Mouse (Mus musculus) hindbrain, embryonic 12.5 days (tissue): ENCODE measurements at regions not wholly inside any gene's neighbourhood (a gene's known extent, or its start where the extent isn't known, plus 50 kb on each side); places are given as distances from the start of the nearest gene placed in this dataset.
"Not testable (repeated sequence)": the region's sequence is repeated elsewhere in the genome, so short reads cannot be mapped to it uniquely, and the experiment has no call there.

Experiments used
- ATAC-seq: fragments of 200-750 bp; cut with Nextera tagmentation; 2 replicates; pipeline ENCODE4 v1.8.0; 2017; ENCODE audit warnings: moderate TSS enrichment; ENCODE audit not compliant: low FRiP score
- H3K27ac ChIP-seq: fragments of 300-500 bp; sonication (generic); 2 replicates; pipeline ENCODE4 v1.5.1; 2016; ENCODE audit warnings: mild to moderate bottlenecking
- H3K27me3 ChIP-seq: fragments of 300-500 bp; sonication (generic); 2 replicates; pipeline ENCODE4 v1.6.1; 2016; ENCODE audit warnings: mild to moderate bottlenecking
- H3K36me3 ChIP-seq: fragments of 300-500 bp; sonication (generic); 2 replicates; pipeline ENCODE4 v1.6.1; 2016; ENCODE audit warnings: mild to moderate bottlenecking
- H3K4me1 ChIP-seq: fragments of 300-500 bp; sonication (generic); 2 replicates; pipeline ENCODE4 v1.6.1; 2016
- H3K4me2 ChIP-seq: fragments of 300-500 bp; sonication (generic); replicated peaks from 2 replicates; pipeline ENCODE4 v1.6.1; 2016; ENCODE audit warnings: mild to moderate bottlenecking
- H3K4me3 ChIP-seq: fragments of 300-500 bp; sonication (generic); 2 replicates; pipeline ENCODE4 v1.5.1; 2016; ENCODE audit warnings: mild to moderate bottlenecking
- H3K9ac ChIP-seq: fragments of 300-500 bp; sonication (generic); 2 replicates; pipeline ENCODE4 v1.6.1; 2016; ENCODE audit warnings: mild to moderate bottlenecking, moderate library complexity
- H3K9me3 ChIP-seq: fragments of 300-500 bp; sonication (generic); replicated peaks from 2 replicates; pipeline ENCODE4 v1.6.1; 2016; ENCODE audit warnings: mild to moderate bottlenecking
- WGBS: fragments of 180-500 bp; shearing (Covaris S2); methylation state at CpG from one replicate; pipeline ENCODE4 v1.1.7; 2016; 5-methylcytosine and 5-hydroxymethylcytosine counted together

DNA sequence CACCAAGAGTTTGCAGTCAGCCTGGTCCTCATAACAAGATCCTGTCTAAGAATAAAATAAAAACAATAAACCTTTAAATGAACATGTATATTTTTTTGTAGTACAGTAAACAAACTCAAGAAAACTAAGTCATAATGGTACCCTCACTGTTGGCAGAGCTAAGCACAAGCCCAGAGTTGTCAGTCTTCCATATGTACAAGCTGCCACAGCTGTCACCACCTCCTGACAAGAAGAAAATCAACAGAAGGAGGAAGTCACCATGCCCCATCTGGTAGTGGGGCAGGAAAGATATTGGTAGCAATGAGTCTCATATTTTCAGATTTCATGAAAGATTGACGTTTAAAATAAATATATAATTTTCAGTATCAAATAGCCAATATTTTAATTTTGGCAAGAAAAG is 916.1 kb upstream of the Gm8797 start:
- Histone ChIP-seq H3K27ac (no peak overlapping the region), H3K4me3 (no peak overlapping the region), H3K4me2 (no peak overlapping the region), H3K9ac (no peak overlapping the region), H3K27me3 (no peaks in the 10 kb centered on the region), H3K4me1 (no peaks in the 10 kb centered on the region), H3K9me3 (no peaks in the 10 kb centered on the region), H3K36me3 (no peaks in the 10 kb centered on the region)
- ATAC-seq: no peak
- WGBS: 86% methylated on average over 1 of the region's 1 CpGs

DNA sequence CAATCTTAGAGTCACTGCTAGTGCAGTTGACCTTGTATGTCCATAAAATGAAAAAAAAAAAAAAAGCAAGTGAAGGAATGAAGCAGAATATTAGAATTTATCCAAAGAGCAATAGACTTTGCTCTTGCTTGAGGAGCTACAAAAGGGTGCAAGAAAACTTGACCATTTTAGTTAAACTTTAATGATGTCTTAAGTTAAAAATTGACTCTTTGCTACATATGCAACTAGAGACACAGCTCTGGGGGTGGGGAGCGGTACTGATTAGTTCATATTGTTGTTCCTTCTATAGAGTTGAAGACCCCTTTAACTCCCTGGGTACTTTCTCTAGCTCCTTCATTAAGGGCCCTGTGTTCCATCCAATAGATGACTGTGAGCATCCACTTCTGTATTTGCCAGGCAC is 915.0 kb upstream of the Gm8797 start:
- no peak overlapping the region for H3K4me2 ChIP-seq
- no peak overlapping the region for H3K9ac ChIP-seq
- no peak overlapping the region for H3K27ac ChIP-seq
- H3K4me1 ChIP-seq: no peaks in the 10 kb centered on the region
- H3K4me3 ChIP-seq: no peak overlapping the region
- H3K9me3 ChIP-seq: no peaks in the 10 kb centered on the region
- ATAC-seq: no peak
- whole genome bisulfite sequencing: 85% methylated on average over 1 of the region's 1 CpGs
- H3K27me3 ChIP-seq: no peaks in the 10 kb centered on the region
- H3K36me3 ChIP-seq: no peaks in the 10 kb centered on the region

DNA sequence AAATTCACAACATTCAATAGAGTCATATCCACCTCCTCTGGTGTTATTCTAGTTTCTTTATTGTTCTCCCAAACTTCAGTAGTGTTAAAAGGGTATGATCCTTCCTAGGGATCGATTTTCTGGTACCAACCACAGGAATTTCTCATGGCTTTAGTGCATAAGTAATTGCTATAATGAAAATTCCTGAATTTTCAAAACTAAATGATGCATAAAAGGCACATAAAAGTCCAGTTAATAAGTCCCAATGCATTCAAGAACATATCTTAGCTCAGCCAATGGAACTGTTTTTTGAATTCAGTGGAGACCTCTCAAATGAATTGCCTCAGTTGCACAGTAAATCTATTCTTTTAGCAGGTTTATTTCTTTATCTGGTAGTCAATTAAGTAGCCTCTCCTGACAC is 913.7 kb upstream of the Gm8797 start:
- Histone ChIP-seq H3K36me3 (no peaks in the 10 kb centered on the region), H3K4me3 (no peak overlapping the region), H3K4me1 (no peaks in the 10 kb centered on the region), H3K9me3 (no peaks in the 10 kb centered on the region), H3K9ac (no peak overlapping the region), H3K4me2 (no peak overlapping the region), H3K27ac (no peak overlapping the region), H3K27me3 (no peaks in the 10 kb centered on the region)
- ATAC-seq: no peak
- WGBS: 53% methylated on average over 1 of the region's 1 CpGs

DNA sequence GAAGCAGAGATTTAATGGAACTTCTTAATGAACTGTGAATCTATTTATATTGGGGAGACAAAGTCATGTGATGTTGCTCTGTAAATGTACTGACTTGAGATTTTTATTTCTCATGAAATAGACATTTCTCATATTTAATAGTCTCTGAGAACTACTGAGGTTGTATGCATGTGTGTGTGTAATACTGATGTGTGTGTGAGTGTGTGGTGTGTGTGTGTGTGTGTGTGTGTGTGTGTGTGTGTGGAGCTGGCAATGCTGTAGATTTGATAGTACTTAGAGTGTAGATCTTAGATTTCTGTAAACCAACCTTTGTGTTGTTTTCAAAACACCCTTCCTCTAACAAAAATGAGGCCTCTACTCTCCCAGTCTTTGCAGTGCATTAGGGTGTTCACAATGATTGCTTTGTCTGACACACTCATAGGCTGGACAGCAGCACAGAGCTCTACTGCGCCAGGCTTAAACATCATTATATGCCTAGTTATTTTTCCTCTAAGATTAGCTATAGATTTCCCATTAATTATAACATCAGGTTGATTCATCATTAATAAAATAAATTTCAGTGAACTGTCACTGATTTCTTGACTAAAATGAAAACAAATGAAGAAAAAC is 895.5 kb upstream of the Gm8797 start:
- no peaks in the 10 kb centered on the region for H3K9me3 ChIP-seq
- 55% methylated on average over 1 of the region's 1 CpGs for WGBS
- no peaks in the 10 kb centered on the region for H3K27me3 ChIP-seq
- no peak overlapping the region for H3K27ac ChIP-seq
- H3K9ac ChIP-seq: no peak overlapping the region
- H3K4me3 ChIP-seq: no peak overlapping the region
- H3K4me2 ChIP-seq: no peak overlapping the region
- peak; percentile 77 for ATAC-seq
- H3K36me3 ChIP-seq: no peaks in the 10 kb centered on the region
- H3K4me1 ChIP-seq: no peaks in the 10 kb centered on the region

DNA sequence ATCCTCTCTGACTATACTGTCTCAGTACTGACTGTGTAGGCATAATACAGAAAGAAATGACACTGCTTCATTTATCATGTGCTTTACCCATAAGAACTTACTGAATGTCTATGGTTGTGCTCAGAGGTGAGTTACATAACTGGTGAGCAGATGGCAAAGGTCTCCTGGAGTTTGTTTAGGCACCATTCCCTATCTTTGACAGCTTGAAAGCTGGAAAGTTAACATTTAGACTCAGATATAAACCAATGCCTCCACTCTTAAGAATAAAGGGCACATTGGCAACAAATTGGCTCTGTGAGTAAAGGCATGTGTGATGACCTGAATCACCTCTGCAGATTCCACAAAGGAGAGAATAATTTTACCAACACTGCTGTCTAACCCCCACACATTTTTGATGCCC is 894.0 kb upstream of the Gm8797 start:
- H3K27me3 ChIP-seq: no peaks in the 10 kb centered on the region
- H3K36me3 ChIP-seq: no peaks in the 10 kb centered on the region
- no peak overlapping the region for H3K9ac ChIP-seq
- H3K4me1 ChIP-seq: no peaks in the 10 kb centered on the region
- no peak overlapping the region for H3K27ac ChIP-seq
- H3K4me2 ChIP-seq: no peak overlapping the region
- no peak overlapping the region for H3K4me3 ChIP-seq
- no peaks in the 10 kb centered on the region for H3K9me3 ChIP-seq
- ATAC-seq: no peak

DNA sequence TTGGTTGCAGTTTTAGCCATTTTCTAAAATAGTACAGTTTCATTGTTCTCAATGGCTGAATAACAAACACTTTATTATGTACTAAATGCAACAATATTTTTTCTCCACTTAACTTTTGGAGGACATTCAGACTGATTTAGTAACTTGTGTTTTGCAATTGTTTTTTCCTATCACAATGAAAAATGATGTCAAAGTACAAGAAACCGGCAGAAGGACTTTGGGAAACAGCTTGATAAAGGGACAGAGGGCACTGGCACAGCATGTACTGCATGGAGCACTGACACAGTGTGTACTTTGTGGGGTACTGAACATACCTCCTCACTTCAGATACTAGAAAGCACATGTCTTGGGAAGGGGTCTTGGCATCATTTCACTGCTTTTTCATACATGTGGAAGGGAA is 884.4 kb upstream of the Gm8797 start:
- H3K27ac ChIP-seq: no peak overlapping the region
- no peak overlapping the region for H3K4me3 ChIP-seq
- 65% methylated on average over 1 of the region's 1 CpGs for WGBS
- H3K9me3 ChIP-seq: no peaks in the 10 kb centered on the region
- H3K36me3 ChIP-seq: no peaks in the 10 kb centered on the region
- H3K27me3 ChIP-seq: no peaks in the 10 kb centered on the region
- H3K9ac ChIP-seq: no peak overlapping the region
- ATAC-seq: no peak
- H3K4me1 ChIP-seq: no peaks in the 10 kb centered on the region
- no peak overlapping the region for H3K4me2 ChIP-seq

DNA sequence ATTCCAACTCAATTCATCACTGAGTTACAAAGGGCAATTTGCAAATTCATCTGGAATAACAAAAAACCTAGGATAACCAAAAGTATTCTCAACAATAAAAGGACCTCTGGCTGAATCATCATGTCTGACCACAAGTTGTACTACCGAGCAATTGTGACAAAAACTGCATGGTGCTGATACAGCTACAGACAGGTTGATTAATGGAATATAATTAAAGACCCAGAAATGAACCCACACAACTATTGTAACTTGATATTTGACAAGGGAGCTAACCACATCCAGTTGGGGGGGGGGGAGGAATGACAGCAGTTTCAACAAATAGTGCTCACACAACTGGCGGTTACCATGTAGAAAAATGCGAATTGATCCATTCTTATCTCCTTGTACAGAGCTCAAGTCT is 864.7 kb upstream of the Gm8797 start:
- WGBS: 89% methylated on average over 3 of the region's 3 CpGs
- H3K4me1 ChIP-seq: no peaks in the 10 kb centered on the region
- H3K27ac ChIP-seq: no peak overlapping the region
- H3K36me3 ChIP-seq: no peaks in the 10 kb centered on the region
- no peak overlapping the region for H3K4me2 ChIP-seq
- ATAC-seq: no peak
- H3K9ac ChIP-seq: no peak overlapping the region
- H3K4me3 ChIP-seq: no peak overlapping the region
- no peaks in the 10 kb centered on the region for H3K27me3 ChIP-seq
- no peaks in the 10 kb centered on the region; the same call in 1 of the 2 replicates for H3K9me3 ChIP-seq

DNA sequence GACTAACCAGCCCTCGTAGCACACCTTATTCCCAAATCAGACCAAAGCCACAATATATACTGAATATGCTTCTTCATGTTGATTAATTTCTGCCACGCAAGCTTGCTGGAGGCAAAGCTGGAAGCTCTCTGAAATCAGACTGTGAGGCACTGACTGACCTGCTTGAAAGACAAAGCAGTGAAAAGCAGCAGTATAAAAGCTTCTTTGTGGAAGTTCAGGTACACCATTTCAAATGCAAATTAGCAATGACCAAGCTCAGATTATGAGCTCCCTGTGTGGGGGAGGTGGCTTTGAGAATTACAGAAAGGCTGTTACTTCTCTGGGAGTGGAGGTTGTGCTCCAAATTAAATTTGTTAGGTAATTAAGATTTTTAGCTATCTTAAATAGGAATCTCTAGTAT is 857.5 kb upstream of the Gm8797 start:
- WGBS: 82% methylated on average over 2 of the region's 2 CpGs
- ATAC-seq: no peak
- Histone ChIP-seq H3K4me1 (no peaks in the 10 kb centered on the region), H3K9me3 (peaks cover 5% of the 10 kb centered on the region), H3K4me2 (no peak overlapping the region), H3K4me3 (no peak overlapping the region), H3K9ac (no peak overlapping the region), H3K27me3 (no peaks in the 10 kb centered on the region), H3K27ac (no peak overlapping the region), H3K36me3 (no peaks in the 10 kb centered on the region)

DNA sequence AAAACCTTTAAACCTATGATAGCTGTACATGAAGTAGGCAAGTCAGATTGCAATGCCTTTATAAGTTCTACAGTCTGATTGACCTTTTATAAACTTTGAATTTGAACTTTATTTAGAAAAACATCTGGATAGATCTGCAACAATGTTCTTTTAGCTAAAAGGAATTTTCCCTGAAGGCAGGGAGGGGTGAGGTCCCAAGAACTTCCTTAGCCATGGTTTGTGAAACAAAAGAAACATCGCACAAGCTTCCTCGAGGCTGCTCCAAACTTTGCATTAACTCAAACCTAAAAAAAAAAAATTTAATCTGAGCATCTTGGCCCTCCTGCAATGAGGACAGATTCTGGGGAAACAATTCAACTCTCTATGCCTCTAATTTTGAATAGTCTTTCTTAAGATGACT is 854.8 kb upstream of the Gm8797 start:
- H3K4me1 ChIP-seq: no peaks in the 10 kb centered on the region
- no peak for ATAC-seq
- no peaks in the 10 kb centered on the region for H3K36me3 ChIP-seq
- H3K4me3 ChIP-seq: no peak overlapping the region
- peaks cover 5% of the 10 kb centered on the region for H3K9me3 ChIP-seq
- H3K27ac ChIP-seq: no peak overlapping the region
- H3K4me2 ChIP-seq: no peak overlapping the region
- H3K27me3 ChIP-seq: no peaks in the 10 kb centered on the region
- no peak overlapping the region for H3K9ac ChIP-seq
- WGBS: 74% methylated on average over 2 of the region's 2 CpGs

DNA sequence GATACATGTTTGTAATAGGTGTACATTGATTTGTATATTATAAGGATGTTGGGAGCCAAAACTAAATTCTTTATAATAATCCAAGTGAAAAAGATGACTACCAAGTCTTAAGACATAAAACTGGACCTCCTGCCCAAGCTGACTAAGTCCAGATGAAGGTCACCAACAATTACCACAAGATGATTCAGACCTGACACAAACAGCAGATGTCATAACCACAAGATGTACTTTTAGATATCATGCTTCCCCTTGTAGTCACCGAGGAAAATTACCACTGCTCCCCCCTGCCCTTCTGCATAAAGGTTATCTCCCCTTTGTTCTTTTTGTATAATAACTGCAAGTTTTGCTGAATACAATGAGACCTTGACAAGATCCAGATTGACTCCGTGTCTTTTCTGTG is 843.0 kb upstream of the Gm8797 start:
- not testable (repeated sequence) for H3K27me3 ChIP-seq, H3K27ac ChIP-seq, ATAC-seq, H3K9me3 ChIP-seq, H3K4me2 ChIP-seq, H3K36me3 ChIP-seq, H3K4me1 ChIP-seq, H3K9ac ChIP-seq, H3K4me3 ChIP-seq
- 84% methylated on average over 2 of the region's 2 CpGs for WGBS

DNA sequence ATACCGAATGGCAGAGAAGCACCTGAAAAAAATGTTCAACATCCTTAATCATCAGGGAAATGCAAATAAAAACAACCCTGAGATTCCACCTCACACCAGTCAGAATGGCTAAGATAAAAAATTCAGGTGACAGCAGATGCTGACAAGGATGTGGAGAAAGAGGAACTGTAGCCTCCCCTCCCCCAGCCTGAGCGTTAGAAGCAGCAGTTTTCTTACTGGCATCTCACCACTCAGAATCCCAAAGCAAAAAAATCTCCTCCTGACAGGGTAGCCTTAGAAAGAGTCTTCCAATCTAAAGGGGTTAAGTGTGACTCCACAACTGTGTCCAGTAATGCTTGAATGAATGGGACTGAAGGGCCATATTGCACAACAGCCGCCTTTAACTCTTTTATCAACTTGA is 819.9 kb upstream of the Gm8797 start:
- WGBS: 90% methylated on average over 3 of the region's 3 CpGs
- not testable (repeated sequence) for H3K36me3 ChIP-seq, H3K4me1 ChIP-seq, ATAC-seq, H3K27ac ChIP-seq, H3K4me3 ChIP-seq, H3K9ac ChIP-seq, H3K9me3 ChIP-seq, H3K4me2 ChIP-seq, H3K27me3 ChIP-seq

DNA sequence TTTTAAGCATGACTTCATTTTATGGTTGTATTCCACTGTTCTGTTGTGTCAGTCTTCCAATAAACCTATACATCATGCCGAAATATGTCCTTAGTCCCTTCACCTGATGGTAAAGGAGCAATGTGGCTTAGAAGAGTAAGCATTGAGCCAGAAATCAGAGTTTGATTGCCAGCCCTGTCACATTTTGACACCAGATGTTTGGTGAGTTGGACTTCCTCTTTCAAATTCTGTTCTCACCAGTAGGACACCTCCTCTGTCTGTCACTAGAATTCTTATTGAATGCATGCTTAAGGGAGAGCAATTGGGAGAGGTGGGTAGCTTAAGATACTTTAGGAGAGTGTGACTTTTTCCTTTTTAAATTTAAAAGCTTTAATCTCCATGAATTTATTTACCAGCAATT is 779.1 kb upstream of the Gm8797 start:
- H3K27me3 ChIP-seq: no peaks in the 10 kb centered on the region
- no peaks in the 10 kb centered on the region for H3K9me3 ChIP-seq
- no peak overlapping the region for H3K9ac ChIP-seq
- H3K4me3 ChIP-seq: no peak overlapping the region
- H3K4me1 ChIP-seq: 0 out of 2 replicates have a peak, but pooled peaks cover 2% of the 10 kb centered on the region
- ATAC-seq: no peak
- 83% methylated on average over 1 of the region's 1 CpGs for WGBS
- no peaks in the 10 kb centered on the region for H3K36me3 ChIP-seq
- no peak overlapping the region for H3K27ac ChIP-seq
- no peak overlapping the region for H3K4me2 ChIP-seq

DNA sequence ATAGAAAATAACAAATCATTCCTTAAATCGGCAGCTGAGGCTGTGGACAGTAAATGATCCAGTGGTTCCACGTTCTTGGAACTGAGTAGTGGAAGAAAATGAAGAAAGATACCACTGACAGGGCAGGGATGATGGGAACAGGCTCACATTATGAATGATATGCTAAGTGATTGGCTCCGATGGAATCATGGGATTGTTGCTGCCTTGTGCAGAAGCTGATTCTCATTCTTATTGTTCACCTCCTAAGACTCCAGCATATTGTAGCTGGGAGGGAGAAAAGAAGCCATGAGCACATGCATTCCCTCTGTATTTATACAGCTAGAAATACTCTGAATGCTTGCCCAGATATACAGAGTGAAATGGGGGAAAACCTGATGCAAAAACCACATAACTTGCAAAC is 777.3 kb upstream of the Gm8797 start:
- no peaks in the 10 kb centered on the region for H3K27me3 ChIP-seq
- 0 out of 2 replicates have a peak, but pooled peaks cover 3% of the 10 kb centered on the region for H3K4me1 ChIP-seq
- no peaks in the 10 kb centered on the region for H3K9me3 ChIP-seq
- H3K27ac ChIP-seq: peak overlapping the region; percentile 74
- H3K36me3 ChIP-seq: no peaks in the 10 kb centered on the region
- no peak overlapping the region for H3K4me2 ChIP-seq
- WGBS: 50% methylated on average over 3 of the region's 3 CpGs
- no peak overlapping the region for H3K9ac ChIP-seq
- peak; percentile 64 for ATAC-seq
- H3K4me3 ChIP-seq: no peak overlapping the region
